Mouse (Mus musculus): ENCODE data around the gene Olfr91.

DNA sequence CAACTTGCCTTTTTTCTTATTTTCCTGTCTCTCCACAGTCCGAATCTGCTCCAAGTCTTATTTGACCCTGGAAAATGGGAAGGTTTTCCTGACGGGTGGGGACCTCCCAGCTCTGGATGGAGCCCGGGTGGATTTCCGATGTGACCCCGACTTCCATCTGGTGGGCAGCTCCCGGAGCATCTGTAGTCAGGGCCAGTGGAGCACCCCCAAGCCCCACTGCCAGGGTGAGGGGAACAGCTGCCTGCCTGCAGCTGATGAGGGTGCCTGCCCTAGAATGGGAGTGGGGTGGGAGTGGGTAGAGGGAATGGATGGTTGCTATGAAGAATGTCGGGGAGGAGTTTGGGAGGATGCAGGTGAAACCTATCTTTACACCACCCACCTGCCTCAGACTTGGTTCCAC, 49.7 kb downstream of the Olfr91 start:
- TF ChIP-seq CTCF (IDR thresholded peaks at IDR 0.05; ENCODE audit: low read depth, low read length) (no peak), POLR2A (IDR thresholded peaks at IDR 0.05; ENCODE audit: borderline replicate concordance, low read depth, low read length) (no peak)
